Mouse (Mus musculus): Measurements from ENCODE around the gene Ank2.
"Not testable (repeated sequence)": the region's sequence is repeated elsewhere in the genome, so short reads cannot be mapped to it uniquely, and the experiment has no call there.

Ank2 gene

GRCm38 (mm10) chr3:127481658-127482057 lies 17.5 kb downstream of the Ank2 start:
- no peak for DNase-seq

- not testable (repeated sequence) for DNase-seq
These were observed 18.8 kb downstream of the Ank2 start for GRCm38 (mm10) chr3:127480369-127480768.

- DNase-seq, result peak in 1 of 2 experiments; percentile 6
These were observed 25.0 kb downstream of the Ank2 start for GRCm38 (mm10) chr3:127474115-127474514.

GRCm38 (mm10) chr3:127469164-127469752 lies 29.9 kb downstream of the Ank2 start:
- DNase-seq, result no peak

- DNase-seq, result no peak
These were observed 30.6 kb downstream of the Ank2 start for GRCm38 (mm10) chr3:127468569-127468968.

GRCm38 (mm10) chr3:127463816-127464480 lies 35.2 kb downstream of the Ank2 start:
- no peak for DNase-seq

GRCm38 (mm10) chr3:127463165-127463564 lies 36.0 kb downstream of the Ank2 start:
- peak in 1 of 2 experiments; percentile 8 for DNase-seq

GRCm38 (mm10) chr3:127462413-127462812 lies 36.7 kb downstream of the Ank2 start:
- no peak for DNase-seq

- no peak for DNase-seq
These were observed 38.2 kb downstream of the Ank2 start for GRCm38 (mm10) chr3:127460891-127461437.

GRCm38 (mm10) chr3:127459858-127460257 lies 39.3 kb downstream of the Ank2 start:
- DNase-seq, result no peak

GRCm38 (mm10) chr3:127458925-127459324 lies 40.2 kb downstream of the Ank2 start:
- no peak for DNase-seq

- no peak for DNase-seq
These were observed 40.7 kb downstream of the Ank2 start for GRCm38 (mm10) chr3:127458420-127458798.

- DNase-seq, result no peak
These were observed 41.3 kb downstream of the Ank2 start for GRCm38 (mm10) chr3:127457761-127458419.

GRCm38 (mm10) chr3:127453738-127454137 lies 45.4 kb downstream of the Ank2 start:
- peak in 1 of 2 experiments; percentile 7 for DNase-seq

GRCm38 (mm10) chr3:127453254-127453653 lies 45.9 kb downstream of the Ank2 start:
- no peak for DNase-seq

GRCm38 (mm10) chr3:127452233-127452632 lies 46.9 kb downstream of the Ank2 start:
- no peak for DNase-seq

GRCm38 (mm10) chr3:127451741-127452140 lies 47.4 kb downstream of the Ank2 start:
- no peak for DNase-seq

- peak in 1 of 2 experiments; percentile 11 for DNase-seq
These were observed 48.1 kb downstream of the Ank2 start for GRCm38 (mm10) chr3:127451070-127451469.

- peak in 1 of 2 experiments; percentile 35 for DNase-seq
These were observed 53.0 kb downstream of the Ank2 start for GRCm38 (mm10) chr3:127446173-127446572.

- DNase-seq, result no peak
These were observed 65.9 kb downstream of the Ank2 start for GRCm38 (mm10) chr3:127433291-127433690.

GRCm38 (mm10) chr3:127429866-127430265 lies 69.3 kb downstream of the Ank2 start:
- no peak for DNase-seq

GRCm38 (mm10) chr3:127428527-127428926 lies 70.6 kb downstream of the Ank2 start:
- no peak for DNase-seq

- no peak for DNase-seq
These were observed 82.2 kb downstream of the Ank2 start for GRCm38 (mm10) chr3:127416950-127417349.

GRCm38 (mm10) chr3:127414438-127414837 lies 84.7 kb downstream of the Ank2 start:
- no peak for DNase-seq
